8 mouse cellular contexts compared by ENCODE assay signal in genomic region chr16:23239583-23239982, GRCm38 (mm10). TPM values are rescaled to one million over a fixed set of nuclear protein-coding genes. Genes with fewer than 3 reads are reported as not detected.
DNase-seq lines count a peak whose midpoint lies in the region; ATAC-seq and TF ChIP-seq lines count a peak whose summit lies in the region.
"Had no signal": no experiment of that assay in that cellular context is flagged by ENCODE, and none has a peak within 500 bp of the region (broad histone marks: within the 10 kb centered on the region; RNA-seq: fewer than 3 reads in every experiment).

No protein-coding gene starts in this region.

- no peaks in the 10 kb centered on the region for H3K27me3 ChIP-seq in kidney, embryonic 15.5 days
- H3K27me3 ChIP-seq in heart, embryonic 13.5 days (replicated peaks), result peaks cover 42% of the 10 kb centered on the region
- H3K27me3 ChIP-seq in midbrain, embryonic 13.5 days, result no peaks in the 10 kb centered on the region

- no peak overlapping the region for H3K4me2 ChIP-seq in kidney, embryonic 15.5 days
- peak overlapping the region; percentile 29 for H3K4me2 ChIP-seq in heart, embryonic 13.5 days
- H3K4me2 ChIP-seq in midbrain, embryonic 13.5 days (replicated peaks), result no peak overlapping the region

- H3K9me3 ChIP-seq in kidney, embryonic 15.5 days (replicated peaks), result no peaks in the 10 kb centered on the region
- H3K9me3 ChIP-seq in heart, embryonic 13.5 days, result no peaks in the 10 kb centered on the region
- H3K9me3 ChIP-seq in midbrain, embryonic 13.5 days, result no peaks in the 10 kb centered on the region

- no peak for TF ChIP-seq POLR2A in cortical plate, adult 2 months (IDR thresholded peaks at IDR 0.05; ENCODE audit: extremely low read depth, insufficient read depth, low read length)

- 61% methylated on average over 6 of the region's 6 CpGs for WGBS in kidney, embryonic 15.5 days
- WGBS in heart, embryonic 13.5 days, result 17% methylated on average over 6 of the region's 6 CpGs
- WGBS in midbrain, embryonic 13.5 days, result 84% methylated on average over 6 of the region's 6 CpGs

- H3K36me3 ChIP-seq in kidney, embryonic 15.5 days, result no peaks in the 10 kb centered on the region
- peaks cover 8% of the 10 kb centered on the region for H3K36me3 ChIP-seq in heart, embryonic 13.5 days
- H3K36me3 ChIP-seq in midbrain, embryonic 13.5 days, result peaks cover 9% of the 10 kb centered on the region; the same call in 1 of the 2 replicates

- no peak for DNase-seq in kidney, adult 11 months
- DNase-seq in lung, postnatal 36 days, result peak; percentile 72
- DNase-seq in thymus, postnatal 10 days (ENCODE audit: low spot score in 2 of 2), result no peak

- H3K4me1 ChIP-seq in kidney, embryonic 15.5 days, result peaks cover 48% of the 10 kb centered on the region
- H3K4me1 ChIP-seq in cortical plate, adult 2 months (ENCODE audit: control insufficient read depth, insufficient read depth, low read length), result peaks cover 14% of the 10 kb centered on the region
- H3K4me1 ChIP-seq in heart, embryonic 13.5 days, result peaks cover 48% of the 10 kb centered on the region
- H3K4me1 ChIP-seq in midbrain, embryonic 13.5 days (replicated peaks), result peaks cover 18% of the 10 kb centered on the region

- peak overlapping the region; percentile 82; the same call in 1 of the 2 replicates for H3K27ac ChIP-seq in kidney, embryonic 15.5 days
- 0 out of 2 replicates have a peak overlapping the region, but pooled peaks have one; percentile 59 for H3K27ac ChIP-seq in cortical plate, adult 2 months (ENCODE audit: insufficient read depth, low read length)
- peak overlapping the region; percentile 82 for H3K27ac ChIP-seq in heart, embryonic 13.5 days (replicated peaks)
- H3K27ac ChIP-seq in midbrain, embryonic 13.5 days, result no peak overlapping the region

- H3K9ac ChIP-seq in kidney, embryonic 15.5 days, result no peak overlapping the region
- no peak overlapping the region for H3K9ac ChIP-seq in heart, embryonic 13.5 days
- H3K9ac ChIP-seq in midbrain, embryonic 13.5 days (replicated peaks), result no peak overlapping the region

- H3K4me3 ChIP-seq in kidney, embryonic 15.5 days (replicated peaks), result no peak overlapping the region
- H3K4me3 ChIP-seq in cortical plate, adult 2 months (ENCODE audit: insufficient read depth, low read length), result no peak overlapping the region
- no peak overlapping the region for H3K4me3 ChIP-seq in heart, embryonic 13.5 days
- H3K4me3 ChIP-seq in midbrain, embryonic 13.5 days (replicated peaks), result no peak overlapping the region
- H3K4me3 ChIP-seq: myocyte had no signal

- no peak; the same call in 1 of the 2 replicates for ATAC-seq in kidney, embryonic 15.5 days (replicated peaks; ENCODE audit: low FRiP score)
- ATAC-seq in heart, embryonic 13.5 days (ENCODE audit: extremely low read depth, insufficient number of reproducible peaks, low FRiP score, low TSS enrichment), result peak; percentile 72; the same call in 1 of the 2 replicates
- ATAC-seq in midbrain, embryonic 13.5 days, result no peak

- TF ChIP-seq CTCF in cortical plate, adult 2 months (IDR thresholded peaks at IDR 0.05; ENCODE audit: extremely low read depth, insufficient read depth, low read length), result no peak

RNA-seq across cellular contexts. Expression of gene St6gal1, which starts 15.0 kb away (rescaled TPM):
- polyA plus RNA-seq in kidney, embryonic 15.5 days (2015; fragmentation: Nextera tagmentation; extraction: Ambion mirVana), result 22.6 and 25.5 TPM in 2 replicates
- 13.3 and 13.5 TPM in 2 replicates for polyA plus RNA-seq in cortical plate, adult 2 months (2012; rRNA removed)
- polyA plus RNA-seq in heart, embryonic 13.5 days (2015; fragmentation: Nextera tagmentation; extraction: Ambion mirVana), result 15.9 and 18.1 TPM in 2 replicates
- polyA plus RNA-seq in midbrain, embryonic 13.5 days (2015; fragmentation: Nextera tagmentation; extraction: Ambion mirVana), result 43.1 and 44.5 TPM in 2 replicates
